Mouse (Mus musculus) forebrain, embryonic 14.5 days (tissue): ENCODE results near the gene Bcl7b. TPM values are rescaled to one million over a fixed set of nuclear protein-coding genes. Genes with fewer than 3 reads are reported as not detected.

Experiments
- ATAC-seq: fragments of 200-750 bp; cut with Nextera tagmentation; 2 replicates; pipeline ENCODE4 v1.8.0; 2017; ENCODE audit warnings: mild to moderate bottlenecking, moderate library complexity
- DNase-seq: peaks from one replicate; pipeline ENCODE4 v3.0.0-alpha.2; 2015; ENCODE audit warnings: low spot score
- H3K27ac ChIP-seq: fragments of 300-500 bp; sonication (generic); 2 replicates; pipeline ENCODE4 v1.5.1; 2014; ENCODE audit warnings: low read depth, mild to moderate bottlenecking, control low read depth, low read length, moderate library complexity
- H3K27me3 ChIP-seq: fragments of 300-500 bp; sonication (generic); replicated peaks from 2 replicates; pipeline ENCODE4 v1.6.1; 2014; ENCODE audit warnings: low read length, control low read depth, mixed read lengths; ENCODE audit not compliant: control insufficient read depth, insufficient read depth
- H3K36me3 ChIP-seq: fragments of 300-500 bp; sonication (generic); 2 replicates; pipeline ENCODE4 v1.6.1; 2014; ENCODE audit warnings: low read length, control low read depth; ENCODE audit not compliant: control insufficient read depth, insufficient read depth
- H3K4me1 ChIP-seq: fragments of 300-500 bp; sonication (generic); 2 replicates; pipeline ENCODE4 v1.6.1; 2014; ENCODE audit warnings: antibody characterized with exemption, low read length, control low read depth; ENCODE audit not compliant: control insufficient read depth, insufficient read depth
- H3K4me2 ChIP-seq: fragments of 300-500 bp; sonication (generic); 2 replicates; pipeline ENCODE4 v1.6.1; 2014; ENCODE audit warnings: mild to moderate bottlenecking, control low read depth, low read length
- H3K4me3 ChIP-seq: fragments of 300-500 bp; sonication (generic); 2 replicates; pipeline ENCODE4 v1.5.1; 2014; ENCODE audit warnings: low read depth, low read length, control low read depth
- H3K9ac ChIP-seq: fragments of 300-500 bp; sonication (generic); 2 replicates; pipeline ENCODE4 v1.6.1; 2014; ENCODE audit warnings: mild to moderate bottlenecking, low read length, control low read depth, moderate library complexity
- H3K9me3 ChIP-seq: fragments of 300-500 bp; sonication (generic); replicated peaks from 2 replicates; pipeline ENCODE4 v1.6.1; 2016; ENCODE audit warnings: low read length, control low read depth, mixed read lengths; ENCODE audit not compliant: control insufficient read depth
- WGBS: fragments of 180-500 bp; shearing (Covaris S2); extraction: QIAGEN DNeasy Blood & Tissue Kit; methylation state at CpG from one replicate; pipeline ENCODE4 v1.1.7; 2014; 5-methylcytosine and 5-hydroxymethylcytosine counted together
- polyA plus RNA-seq: library from polyadenylated mRNA; unstranded; fragments of >200 nt; fragmentation: Nextera tagmentation; extraction: Ambion mirVana; gene quantifications from 2 replicates; pipeline ENCODE4 v1.2.1, GENCODE M21; 2014

Bcl7b gene
- polyA plus RNA-seq, 1 experiment from 2014 or later: 47.4 TPM

- Histone ChIP-seq H3K4me2 (no peak overlapping the region), H3K4me3 (no peak overlapping the region), H3K27me3 (no peaks in the 10 kb centered on the region), H3K27ac (no peak overlapping the region), H3K9me3 (no peaks in the 10 kb centered on the region), H3K4me1 (no peaks in the 10 kb centered on the region), H3K36me3 (peaks cover 93% of the 10 kb centered on the region), H3K9ac (no peak overlapping the region)
- ATAC-seq (no peak), DNase-seq (no peak)
- WGBS: 82% methylated on average over 3 of the region's 3 CpGs
Measured at GRCm38 (mm10) chr5:135178523-135178922, 10.4 kb downstream of the Bcl7b start.

- H3K9ac ChIP-seq: no peak overlapping the region
- H3K4me3 ChIP-seq: no peak overlapping the region
- DNase-seq (no peak), ATAC-seq (no peak)
- no peak overlapping the region for H3K27ac ChIP-seq
- 89% methylated on average over 4 of the region's 4 CpGs for WGBS
- H3K9me3 ChIP-seq: no peaks in the 10 kb centered on the region
- H3K27me3 ChIP-seq: no peaks in the 10 kb centered on the region
- no peak overlapping the region for H3K4me2 ChIP-seq
- no peaks in the 10 kb centered on the region for H3K4me1 ChIP-seq
- H3K36me3 ChIP-seq: peaks cover 88% of the 10 kb centered on the region
Measured at GRCm38 (mm10) chr5:135178996-135179395, 10.9 kb downstream of the Bcl7b start.

GRCm38 (mm10) chr5:135179616-135180015 is 11.5 kb downstream of the Bcl7b start:
- WGBS: 99% methylated on average over 6 of the region's 7 CpGs
- peaks cover 82% of the 10 kb centered on the region for H3K36me3 ChIP-seq
- H3K4me1 ChIP-seq: no peaks in the 10 kb centered on the region
- no peak overlapping the region for H3K9ac ChIP-seq
- DNase-seq (no peak), ATAC-seq (no peak)
- H3K9me3 ChIP-seq: no peaks in the 10 kb centered on the region
- no peak overlapping the region for H3K4me3 ChIP-seq
- no peak overlapping the region for H3K4me2 ChIP-seq
- no peak overlapping the region for H3K27ac ChIP-seq
- H3K27me3 ChIP-seq: no peaks in the 10 kb centered on the region

GRCm38 (mm10) chr5:135180796-135181195 is 12.7 kb downstream of the Bcl7b start:
- Histone ChIP-seq H3K4me1 (no peaks in the 10 kb centered on the region), H3K4me3 (no peak overlapping the region), H3K36me3 (peaks cover 70% of the 10 kb centered on the region), H3K9me3 (no peaks in the 10 kb centered on the region), H3K9ac (no peak overlapping the region), H3K4me2 (no peak overlapping the region), H3K27me3 (no peaks in the 10 kb centered on the region), H3K27ac (no peak overlapping the region)
- ATAC-seq (no peak), DNase-seq (no peak)
- 93% methylated on average over 14 of the region's 14 CpGs for WGBS

- H3K4me1 ChIP-seq: peaks cover 2% of the 10 kb centered on the region; the same call in 1 of the 2 replicates
- no peak overlapping the region for H3K9ac ChIP-seq
- no peak overlapping the region for H3K4me2 ChIP-seq
- ATAC-seq: no peak
- H3K27ac ChIP-seq: no peak overlapping the region
- H3K36me3 ChIP-seq: peaks cover 63% of the 10 kb centered on the region
- WGBS: 68% methylated on average over 6 of the region's 6 CpGs
- H3K4me3 ChIP-seq: no peak overlapping the region
- H3K9me3 ChIP-seq: no peaks in the 10 kb centered on the region
- no peak for DNase-seq
- H3K27me3 ChIP-seq: no peaks in the 10 kb centered on the region
Measured at GRCm38 (mm10) chr5:135181776-135182175, 13.7 kb downstream of the Bcl7b start.

GRCm38 (mm10) chr5:135183131-135183861 is 15.2 kb downstream of the Bcl7b start:
- Histone ChIP-seq H3K27me3 (no peaks in the 10 kb centered on the region), H3K4me3 (no peak overlapping the region), H3K27ac (no peak overlapping the region), H3K9ac (no peak overlapping the region), H3K36me3 (peaks cover 48% of the 10 kb centered on the region), H3K4me1 (peaks cover 2% of the 10 kb centered on the region; the same call in 1 of the 2 replicates), H3K9me3 (no peaks in the 10 kb centered on the region), H3K4me2 (no peak overlapping the region)
- ATAC-seq (no peak), DNase-seq (no peak)
- WGBS: 64% methylated on average over 8 of the region's 8 CpGs

- 96% methylated on average over 3 of the region's 3 CpGs for WGBS
- H3K36me3 ChIP-seq: peaks cover 36% of the 10 kb centered on the region
- ATAC-seq: no peak
Measured at GRCm38 (mm10) chr5:135185016-135185415, 16.9 kb downstream of the Bcl7b start.

GRCm38 (mm10) chr5:135185596-135185995 is 17.5 kb downstream of the Bcl7b start:
- no peak overlapping the region for H3K9ac ChIP-seq
- H3K36me3 ChIP-seq: peaks cover 31% of the 10 kb centered on the region
- H3K9me3 ChIP-seq: no peaks in the 10 kb centered on the region
- peaks cover 18% of the 10 kb centered on the region for H3K4me1 ChIP-seq
- H3K4me2 ChIP-seq: no peak overlapping the region
- H3K4me3 ChIP-seq: no peak overlapping the region
- DNase-seq (no peak), ATAC-seq (no peak)
- no peaks in the 10 kb centered on the region for H3K27me3 ChIP-seq
- 32% methylated on average over 3 of the region's 3 CpGs for WGBS
- no peak overlapping the region for H3K27ac ChIP-seq

More at GRCm38 (mm10) chr5:135185016-135185415, 16.9 kb downstream of the Bcl7b start:
- no peak overlapping the region for H3K4me2 ChIP-seq
- no peak for DNase-seq
- H3K4me3 ChIP-seq: no peak overlapping the region
- H3K9ac ChIP-seq: no peak overlapping the region
- H3K4me1 ChIP-seq: peaks cover 17% of the 10 kb centered on the region
- H3K27me3 ChIP-seq: no peaks in the 10 kb centered on the region
- no peak overlapping the region for H3K27ac ChIP-seq
- no peaks in the 10 kb centered on the region for H3K9me3 ChIP-seq

GRCm38 (mm10) chr5:135186231-135186620 is 18.1 kb downstream of the Bcl7b start:
- peak; percentile 13 for ATAC-seq
- Histone ChIP-seq H3K36me3 (peaks cover 24% of the 10 kb centered on the region), H3K27ac (peak overlapping the region; percentile 95), H3K9ac (peak overlapping the region; percentile 54), H3K27me3 (no peaks in the 10 kb centered on the region), H3K9me3 (no peaks in the 10 kb centered on the region), H3K4me2 (peak overlapping the region; percentile 51), H3K4me3 (peak overlapping the region; percentile 98), H3K4me1 (peaks cover 18% of the 10 kb centered on the region)
- DNase-seq: no peak
- 21% methylated on average over 10 of the region's 10 CpGs for WGBS
